Mouse (Mus musculus): ENCODE results near the gene Arg2.

DNA sequence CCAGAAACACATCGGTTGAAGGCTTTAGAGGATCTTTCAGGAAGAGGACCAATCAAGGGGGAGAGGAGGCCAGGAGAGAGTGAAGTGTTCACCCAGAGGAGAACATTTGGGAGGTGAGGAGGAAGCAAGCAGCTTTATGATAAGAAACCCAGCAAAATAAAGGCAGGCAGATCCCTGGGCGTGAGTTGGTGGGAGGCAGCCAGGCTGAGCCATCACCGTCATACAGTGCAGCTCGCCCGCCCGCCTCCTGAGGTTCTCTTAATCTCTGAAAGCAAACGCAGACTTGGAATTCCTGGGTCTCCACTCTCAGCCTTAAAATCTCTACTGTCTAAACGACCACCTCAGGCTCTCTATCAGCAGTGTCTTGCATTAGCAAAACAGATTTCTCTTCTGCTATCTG is 4.1 kb downstream of the Arg2 start:
- no peak for TF ChIP-seq ZMIZ1 (IDR thresholded peaks at IDR 0.05; ENCODE audit: low read depth, low read length)
- no peak for TF ChIP-seq SIN3A (IDR thresholded peaks at IDR 0.05; ENCODE audit: low read length)

All from MEL (cell line).